Mouse (Mus musculus) regulatory T cell (primary cell): ENCODE measurements around the gene Fam110a.

Experiments
- in situ Hi-C: fragments of 300-600 bp; cut with MboI, MseI; formaldehyde crosslinking; loops from one replicate; pipeline ENCODE4 v1.15.1; 2025; ENCODE audit warnings: high pct_unique_total_duplicates

The Fam110a gene

GRCm38 (mm10) chr2:151979470-151980354, at the start of gene Fam110a:
Fam110a (minus strand) TSS chr2:151980219.
- in situ Hi-C loops = no loop called here

GRCm38 (mm10) chr2:152029252-152030082, 49.4 kb upstream of the Fam110a start:
- in situ Hi-C loops = no loop called here

GRCm38 (mm10) chr2:152024883-152025422, 44.9 kb upstream of the Fam110a start:
- in situ Hi-C loops = loop anchor here (5.0 kb wide), 1 partner anchor 167 kb away; no protein-coding TSS in a partner anchor

- in situ Hi-C loops = loop anchor here (5.0 kb wide), 1 partner anchor 170 kb away; no protein-coding TSS in a partner anchor
Measured at GRCm38 (mm10) chr2:152022022-152022421, 42.0 kb upstream of the Fam110a start.

- in situ Hi-C loops = loop anchor here (5.0 kb wide), 1 partner anchor 172 kb away; no protein-coding TSS in a partner anchor
Measured at GRCm38 (mm10) chr2:152020255-152020654, 40.2 kb upstream of the Fam110a start.

- in situ Hi-C loops = no loop called here
Measured at GRCm38 (mm10) chr2:152016666-152017065, 36.6 kb upstream of the Fam110a start.

GRCm38 (mm10) chr2:152015997-152016396, 36.0 kb upstream of the Fam110a start:
- in situ Hi-C loops = no loop called here

GRCm38 (mm10) chr2:152012701-152013100, 32.7 kb upstream of the Fam110a start:
- in situ Hi-C loops = no loop called here

- in situ Hi-C loops = no loop called here
Measured at GRCm38 (mm10) chr2:152012222-152012621, 32.2 kb upstream of the Fam110a start.

GRCm38 (mm10) chr2:152011724-152012123, 31.7 kb upstream of the Fam110a start:
- in situ Hi-C loops = no loop called here

- in situ Hi-C loops = no loop called here
Measured at GRCm38 (mm10) chr2:152010661-152011060, 30.6 kb upstream of the Fam110a start.

- in situ Hi-C loops = no loop called here
Measured at GRCm38 (mm10) chr2:152010251-152010650, 30.2 kb upstream of the Fam110a start.

- in situ Hi-C loops = loop anchor here (5.0 kb wide), 1 partner anchor 137 kb away; no protein-coding TSS in a partner anchor
Measured at GRCm38 (mm10) chr2:152009061-152009779, 29.2 kb upstream of the Fam110a start.

GRCm38 (mm10) chr2:152007783-152008182, 27.8 kb upstream of the Fam110a start:
- in situ Hi-C loops = loop anchor here (5.0 kb wide), 1 partner anchor 135 kb away; no protein-coding TSS in a partner anchor

GRCm38 (mm10) chr2:152002529-152002928, 22.5 kb upstream of the Fam110a start:
- in situ Hi-C loops = loop anchor here (5.0 kb wide), 1 partner anchor 75 kb away; no protein-coding TSS in a partner anchor

GRCm38 (mm10) chr2:152000735-152001134, 20.7 kb upstream of the Fam110a start:
- in situ Hi-C loops = loop anchor here (5.0 kb wide), 1 partner anchor 73 kb away; no protein-coding TSS in a partner anchor

GRCm38 (mm10) chr2:152000291-152000679, 20.3 kb upstream of the Fam110a start:
- in situ Hi-C loops = loop anchor here (5.0 kb wide), 1 partner anchor 73 kb away; no protein-coding TSS in a partner anchor

- in situ Hi-C loops = loop anchor here (5.0 kb wide), 1 partner anchor 72 kb away; no protein-coding TSS in a partner anchor
Measured at GRCm38 (mm10) chr2:151999669-152000290, 19.8 kb upstream of the Fam110a start.

- in situ Hi-C loops = no loop called here
Measured at GRCm38 (mm10) chr2:151998932-151999331, 18.9 kb upstream of the Fam110a start.

GRCm38 (mm10) chr2:151998505-151998899, 18.5 kb upstream of the Fam110a start:
- in situ Hi-C loops = no loop called here
